Mouse (Mus musculus): ENCODE measurements around the gene Rnf224. TPM values are rescaled to one million over a fixed set of nuclear protein-coding genes. Genes with fewer than 3 reads are reported as not detected.

Gene Rnf224
- polyA plus RNA-seq, 1 experiment from 2014 or later = not detected

DNA sequence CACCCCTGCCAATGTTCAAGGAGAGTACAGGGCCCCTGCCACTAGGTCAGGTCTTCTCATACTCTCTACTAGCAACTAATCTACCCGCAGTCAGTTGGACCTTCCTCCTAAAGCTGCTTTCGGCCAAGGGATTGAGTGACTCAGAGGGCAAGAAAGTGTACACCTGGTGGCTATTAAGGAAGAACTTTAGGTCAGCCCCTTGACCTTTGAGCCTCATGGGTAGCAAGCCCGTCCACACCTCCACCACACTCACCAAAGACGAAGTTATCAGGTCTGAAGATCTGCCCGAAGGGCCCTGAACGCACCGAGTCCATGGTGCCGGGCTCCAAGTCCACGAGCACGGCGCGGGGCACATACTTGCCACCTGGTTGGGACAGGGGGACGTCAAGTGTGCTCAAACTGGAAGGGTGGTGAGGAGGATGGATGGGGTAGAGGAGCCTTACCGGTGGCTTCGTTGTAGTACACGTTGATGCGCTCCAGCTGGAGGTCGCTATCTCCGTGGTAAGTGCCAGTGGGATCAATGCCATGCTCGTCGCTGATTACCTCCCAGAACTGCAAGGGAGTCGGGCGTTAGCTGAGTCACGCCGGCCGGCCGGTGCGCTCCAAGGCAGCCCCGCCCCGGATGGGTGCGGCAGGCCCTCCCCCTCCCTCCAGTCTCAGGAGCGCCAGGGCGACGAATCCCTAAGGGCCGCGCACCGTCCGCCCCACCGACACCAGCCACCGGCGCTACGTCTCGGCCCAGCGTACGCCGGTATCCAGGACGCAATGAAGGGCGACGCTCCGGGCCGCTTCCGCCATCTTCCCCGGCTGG lies 12.7 kb downstream of the Rnf224 start:
- Histone ChIP-seq H3K4me3 (peak overlapping the region; percentile 98), H3K36me3 (replicated peaks) (no peaks in the 10 kb centered on the region), H3K4me1 (peaks cover 19% of the 10 kb centered on the region), H3K27me3 (replicated peaks) (no peaks in the 10 kb centered on the region), H3K4me2 (peak overlapping the region; percentile 90), H3K9ac (peak overlapping the region; percentile 89), H3K27ac (peak overlapping the region; percentile 92), H3K9me3 (no peaks in the 10 kb centered on the region)
- 2% methylated on average over 53 of the region's 53 CpGs for WGBS
- no peak; the same call in 1 of the 2 replicates for ATAC-seq (replicated peaks)

DNA sequence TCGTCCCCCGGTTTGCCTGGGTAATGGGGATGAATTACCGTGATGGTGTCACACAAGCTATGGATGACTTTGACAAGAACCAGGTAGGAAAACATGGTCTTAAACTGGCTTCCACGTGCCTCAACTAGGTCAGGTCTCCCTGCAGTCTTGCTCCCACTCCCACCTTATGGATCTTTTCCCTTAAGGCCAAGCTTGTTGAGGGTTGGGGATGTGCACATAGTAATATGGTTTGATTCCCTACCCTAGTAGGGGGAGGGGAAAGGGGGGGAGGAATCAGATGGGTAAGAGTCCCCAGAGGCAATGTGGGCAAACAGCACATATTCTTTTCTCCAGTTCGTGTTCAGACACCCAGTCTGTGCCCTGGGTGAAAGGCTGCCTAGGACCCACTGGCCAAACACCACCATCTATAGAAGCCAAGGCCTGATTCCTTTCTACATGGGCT lies 15.2 kb downstream of the Rnf224 start:
- peaks cover 16% of the 10 kb centered on the region for H3K4me1 ChIP-seq
- no peaks in the 10 kb centered on the region for H3K27me3 ChIP-seq (replicated peaks)
- WGBS = 80% methylated on average over 5 of the region's 5 CpGs
- H3K9ac ChIP-seq = no peak overlapping the region
- ATAC-seq (replicated peaks) = no peak
- H3K27ac ChIP-seq = no peak overlapping the region
- H3K36me3 ChIP-seq (replicated peaks) = no peaks in the 10 kb centered on the region
- H3K9me3 ChIP-seq = no peaks in the 10 kb centered on the region
- H3K4me3 ChIP-seq = no peak overlapping the region
- H3K4me2 ChIP-seq = no peak overlapping the region

DNA sequence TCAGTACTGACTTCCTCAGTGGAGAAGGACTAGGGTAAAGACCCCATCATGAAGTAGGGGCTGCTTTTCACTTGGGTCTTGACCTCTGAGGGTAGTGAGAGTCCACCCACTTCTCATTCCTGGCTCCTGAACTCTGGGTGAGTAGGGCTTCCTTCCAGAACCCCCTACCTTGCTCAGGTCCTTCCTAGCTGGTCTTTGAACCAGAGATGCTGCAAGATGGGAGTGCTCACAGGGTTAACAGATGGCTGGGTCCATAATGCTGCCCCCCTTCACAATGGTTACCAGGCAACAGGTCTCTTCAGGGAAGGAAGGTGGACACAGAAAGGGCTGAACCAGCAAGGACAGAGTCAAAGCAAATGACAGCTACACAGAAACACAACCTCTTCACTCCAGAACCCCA lies 18.1 kb downstream of the Rnf224 start, which contains the start of gene Fam166a:
Gene Fam166a (plus strand): TSS at position 301 of the 400 bp plus-strand sequence.
- H3K27ac ChIP-seq = no peak within 1 kb of the TSS
- H3K4me2 ChIP-seq = no peak within 1 kb of the TSS
- H3K4me3 ChIP-seq = no peak within 1 kb of the TSS
- no peak for ATAC-seq (replicated peaks)
- H3K27me3 ChIP-seq (replicated peaks) = no peaks in the 10 kb centered on the region
- H3K9ac ChIP-seq = no peak within 1 kb of the TSS
- H3K36me3 ChIP-seq (replicated peaks) = no peaks in the 10 kb centered on the region
- peaks cover 4% of the 10 kb centered on the region for H3K4me1 ChIP-seq
- no peaks in the 10 kb centered on the region for H3K9me3 ChIP-seq

DNA sequence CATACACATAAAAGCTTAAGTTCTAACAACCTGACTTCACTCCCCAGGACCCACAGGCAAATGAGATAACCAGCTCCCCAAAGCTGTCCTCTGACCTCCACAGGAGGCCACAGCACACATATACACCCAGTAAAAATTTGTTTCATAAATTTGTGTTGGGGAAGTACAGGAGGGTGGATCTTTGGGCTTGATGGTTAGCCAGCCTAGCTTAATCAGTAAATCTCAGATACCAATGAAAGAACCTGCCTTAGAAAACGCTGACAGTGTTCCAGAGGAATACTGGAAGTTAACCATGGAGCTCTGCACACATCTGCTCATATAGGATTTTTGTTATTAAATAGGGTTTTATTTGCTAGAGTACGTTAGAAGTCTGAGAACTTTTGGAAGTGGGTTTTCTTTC lies 18.9 kb downstream of the Rnf224 start:
- H3K4me2 ChIP-seq = no peak overlapping the region
- H3K27me3 ChIP-seq (replicated peaks) = no peaks in the 10 kb centered on the region
- H3K36me3 ChIP-seq (replicated peaks) = no peaks in the 10 kb centered on the region
- H3K9ac ChIP-seq = no peak overlapping the region
- no peak overlapping the region for H3K27ac ChIP-seq
- no peak for ATAC-seq (replicated peaks)
- H3K9me3 ChIP-seq = no peaks in the 10 kb centered on the region
- 66% methylated on average over 2 of the region's 2 CpGs for WGBS
- H3K4me1 ChIP-seq = no peaks in the 10 kb centered on the region
- H3K4me3 ChIP-seq = no peak overlapping the region

DNA sequence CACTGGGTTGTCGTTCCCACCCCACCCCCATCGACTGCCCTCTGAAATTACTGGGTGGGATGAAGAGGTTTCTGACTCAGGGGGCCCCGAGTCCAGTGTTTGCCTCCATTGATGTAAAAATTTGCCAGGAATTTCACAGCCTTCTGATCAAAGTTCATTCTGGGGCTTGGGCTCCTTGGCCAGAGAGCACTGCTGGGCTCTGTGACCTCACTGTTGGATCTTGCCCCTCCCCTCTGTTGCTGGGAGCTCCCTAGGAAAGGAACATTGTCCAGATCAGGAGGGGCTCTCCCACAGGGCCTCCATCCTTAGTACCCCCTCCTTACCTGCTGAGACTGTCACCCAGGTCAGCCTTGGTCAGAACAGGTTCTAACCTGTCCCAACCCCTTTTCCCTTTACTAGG lies 22.1 kb downstream of the Rnf224 start, which contains the start of gene Stpg3:
Gene Stpg3 (minus strand): TSS at position 194 of the 400 bp plus-strand sequence.
- WGBS = 57% methylated on average over 3 of the region's 3 CpGs
- no peak within 1 kb of the TSS for H3K4me3 ChIP-seq

DNA sequence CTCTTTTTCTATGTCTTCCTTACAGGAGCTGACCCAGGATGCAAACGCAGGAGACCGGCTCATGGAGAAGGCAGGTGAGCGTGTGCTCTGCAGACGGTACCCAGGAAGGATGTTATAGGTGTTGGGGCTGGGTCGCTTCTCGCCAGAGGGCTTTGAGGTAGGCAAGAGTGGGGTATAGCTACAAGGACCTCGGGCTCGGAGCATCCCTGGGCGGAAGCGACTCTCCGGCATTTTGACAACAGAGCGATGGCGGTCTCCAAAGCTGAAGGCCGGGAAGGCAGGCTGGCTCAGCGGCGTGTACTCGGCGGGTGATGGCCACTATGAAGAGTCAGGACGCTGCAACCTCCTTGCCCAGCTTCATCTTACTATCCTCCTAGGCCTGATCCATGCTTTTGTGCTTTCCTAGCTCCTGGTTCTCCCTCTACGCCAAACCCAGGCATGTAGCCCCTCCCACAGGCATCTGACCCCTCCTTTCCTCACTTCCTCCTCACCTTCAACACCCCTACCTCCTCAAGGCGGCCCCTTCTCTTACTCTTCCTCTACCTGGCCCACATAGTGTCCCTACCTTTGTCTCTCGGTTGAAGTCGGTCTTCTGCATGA lies 23.2 kb downstream of the Rnf224 start:
- 72% methylated on average over 23 of the region's 23 CpGs for WGBS
- H3K9ac ChIP-seq = no peak overlapping the region

More for the DNA sequence above, 22.1 kb downstream of the Rnf224 start, which contains the start of gene Stpg3:
- Histone ChIP-seq H3K9ac (no peak within 1 kb of the TSS), H3K36me3 (replicated peaks) (no peaks in the 10 kb centered on the region), H3K27ac (no peak within 1 kb of the TSS), H3K4me2 (no peak within 1 kb of the TSS), H3K9me3 (no peaks in the 10 kb centered on the region), H3K4me1 (peaks cover 15% of the 10 kb centered on the region), H3K27me3 (replicated peaks) (no peaks in the 10 kb centered on the region)
- ATAC-seq (replicated peaks) = no peak

DNA sequence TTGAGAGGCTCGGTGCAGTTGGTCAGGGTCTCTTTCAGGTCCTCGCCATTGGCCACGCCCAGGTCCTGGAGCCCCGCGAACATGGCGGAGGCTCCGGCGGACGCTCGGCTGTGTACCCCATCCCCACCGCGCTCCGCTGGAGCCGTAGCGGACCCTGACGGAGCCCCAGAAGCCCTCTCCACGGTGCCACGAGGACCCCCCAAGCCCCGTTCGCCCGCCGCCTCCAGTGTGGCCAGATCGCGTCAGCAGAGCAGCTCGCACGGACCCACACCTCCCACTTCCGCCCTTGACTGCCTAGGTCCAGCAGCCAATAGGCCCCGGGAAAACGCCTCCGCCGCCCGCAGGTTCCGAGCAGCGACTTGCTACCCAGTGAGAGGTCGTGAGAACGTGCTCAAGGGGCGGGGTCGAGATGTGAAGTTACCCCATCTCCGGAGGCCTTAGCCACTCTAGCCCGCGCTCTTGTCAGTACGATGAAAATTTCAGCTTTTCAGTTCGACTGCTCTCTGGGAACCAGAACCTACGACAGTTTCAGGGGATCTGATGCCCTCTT lies 25.4 kb downstream of the Rnf224 start, which contains the start of gene Nelfb:
Gene Nelfb (minus strand): TSS at position 369 of the 550 bp plus-strand sequence.
- no peaks in the 10 kb centered on the region for H3K27me3 ChIP-seq (replicated peaks)
- peak within 1 kb of the TSS; percentile 80 for H3K4me3 ChIP-seq
- peaks cover 36% of the 10 kb centered on the region for H3K4me1 ChIP-seq
- peak; percentile 95 for ATAC-seq (replicated peaks)
- no peaks in the 10 kb centered on the region; the same call in 1 of the 2 replicates for H3K36me3 ChIP-seq (replicated peaks)
- no peaks in the 10 kb centered on the region for H3K9me3 ChIP-seq
- H3K4me2 ChIP-seq = peak within 1 kb of the TSS; percentile 83
- peak within 1 kb of the TSS; percentile 80 for H3K9ac ChIP-seq
- peak within 1 kb of the TSS; percentile 92 for H3K27ac ChIP-seq
- under 1% methylated on average over 44 of the region's 44 CpGs for WGBS

More for the DNA sequence above, 23.2 kb downstream of the Rnf224 start:
- H3K27me3 ChIP-seq (replicated peaks) = no peaks in the 10 kb centered on the region
- H3K4me1 ChIP-seq = peaks cover 25% of the 10 kb centered on the region
- no peaks in the 10 kb centered on the region for H3K36me3 ChIP-seq (replicated peaks)
- H3K4me3 ChIP-seq = no peak overlapping the region
- H3K27ac ChIP-seq = no peak overlapping the region
- ATAC-seq (replicated peaks) = no peak
- no peaks in the 10 kb centered on the region for H3K9me3 ChIP-seq
- H3K4me2 ChIP-seq = no peak overlapping the region

DNA sequence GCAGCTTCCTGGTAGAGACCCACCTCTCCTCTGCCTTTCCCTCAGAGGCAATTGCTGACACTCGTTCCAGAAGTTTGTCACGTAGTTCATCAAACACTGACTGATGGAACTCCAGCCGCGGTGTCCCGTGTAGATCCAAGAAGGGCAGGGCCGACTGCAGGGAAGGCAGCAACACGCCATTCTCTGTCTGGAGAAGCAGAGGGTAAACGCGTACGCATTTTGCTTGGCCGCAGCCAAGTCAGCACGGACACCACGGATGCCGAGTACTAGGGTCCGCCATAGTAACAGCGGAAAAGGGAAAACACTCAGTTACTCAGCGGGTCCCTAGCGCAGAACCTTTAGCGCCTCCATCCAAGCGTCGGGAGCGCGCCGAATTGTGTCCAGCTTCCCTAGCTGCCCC lies 25.9 kb downstream of the Rnf224 start:
- Histone ChIP-seq H3K4me1 (peaks cover 36% of the 10 kb centered on the region), H3K4me2 (peak overlapping the region; percentile 83), H3K9ac (peak overlapping the region; percentile 80), H3K9me3 (no peaks in the 10 kb centered on the region), H3K4me3 (peak overlapping the region; percentile 80), H3K27ac (peak overlapping the region; percentile 92), H3K36me3 (replicated peaks) (no peaks in the 10 kb centered on the region; the same call in 1 of the 2 replicates), H3K27me3 (replicated peaks) (no peaks in the 10 kb centered on the region)
- ATAC-seq (replicated peaks) = peak; percentile 59
- WGBS = under 1% methylated on average over 24 of the region's 24 CpGs

DNA sequence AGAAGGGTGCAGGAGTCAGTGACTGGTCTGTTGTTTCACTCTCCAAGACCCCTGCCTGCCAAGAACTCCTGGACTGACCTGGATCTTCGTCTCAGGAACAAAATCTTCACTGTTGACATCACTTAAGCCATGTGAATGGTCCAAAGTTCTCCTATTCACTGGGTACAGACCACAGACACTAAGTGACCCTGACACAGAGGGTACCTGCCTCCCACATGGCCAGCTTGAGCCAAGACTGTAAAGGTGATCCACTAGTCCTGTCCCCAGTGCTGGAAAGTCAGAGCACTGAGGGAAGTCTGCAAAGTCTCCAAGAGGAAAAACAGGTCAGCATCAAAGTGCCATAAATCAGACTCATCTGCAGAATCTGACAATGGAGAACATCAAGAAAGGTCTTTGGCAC lies 29.0 kb downstream of the Rnf224 start:
- H3K9me3 ChIP-seq = no peaks in the 10 kb centered on the region
- no peak overlapping the region for H3K27ac ChIP-seq
- H3K4me2 ChIP-seq = no peak overlapping the region
- no peak for ATAC-seq (replicated peaks)
- WGBS = 78% methylated on average over 1 of the region's 1 CpGs
- H3K27me3 ChIP-seq (replicated peaks) = no peaks in the 10 kb centered on the region
- peaks cover 36% of the 10 kb centered on the region for H3K4me1 ChIP-seq
- no peak overlapping the region for H3K9ac ChIP-seq
- no peak overlapping the region for H3K4me3 ChIP-seq
- peaks cover 20% of the 10 kb centered on the region; the same call in 1 of the 2 replicates for H3K36me3 ChIP-seq (replicated peaks)

DNA sequence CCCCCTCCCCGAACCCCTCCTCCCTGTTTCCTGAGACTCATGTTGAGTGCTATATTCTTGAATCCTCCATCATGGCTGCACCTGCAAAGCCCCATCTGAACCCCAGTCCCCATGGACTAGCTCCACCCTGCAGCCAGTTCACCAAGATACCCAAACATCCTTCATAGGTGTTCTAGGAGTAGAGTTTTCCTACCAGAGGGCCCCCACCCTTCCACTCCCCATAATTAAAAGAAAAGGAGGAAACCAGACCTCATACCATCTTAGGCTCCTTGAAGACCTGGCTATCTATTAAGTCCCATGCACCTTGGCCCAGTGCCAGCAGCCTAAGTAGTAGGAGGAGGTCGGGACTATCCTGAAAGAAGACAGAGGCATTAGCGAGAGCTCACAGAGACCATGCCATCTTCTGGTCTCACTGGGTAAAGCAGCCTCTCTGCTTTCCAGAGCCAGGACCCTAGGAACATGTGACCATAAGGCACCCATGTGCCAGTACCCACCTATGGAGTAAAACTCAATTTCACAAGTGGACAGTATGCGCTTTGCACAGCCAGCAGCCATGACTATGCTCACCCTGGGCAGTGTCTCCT lies 32.9 kb downstream of the Rnf224 start:
- WGBS = 68% methylated on average over 4 of the region's 4 CpGs
- Histone ChIP-seq H3K4me3 (no peak overlapping the region), H3K27me3 (replicated peaks) (no peaks in the 10 kb centered on the region), H3K9me3 (no peaks in the 10 kb centered on the region), H3K4me1 (peaks cover 14% of the 10 kb centered on the region), H3K4me2 (no peak overlapping the region), H3K36me3 (replicated peaks) (peaks cover 48% of the 10 kb centered on the region), H3K9ac (no peak overlapping the region), H3K27ac (no peak overlapping the region)
- ATAC-seq (replicated peaks) = no peak

DNA sequence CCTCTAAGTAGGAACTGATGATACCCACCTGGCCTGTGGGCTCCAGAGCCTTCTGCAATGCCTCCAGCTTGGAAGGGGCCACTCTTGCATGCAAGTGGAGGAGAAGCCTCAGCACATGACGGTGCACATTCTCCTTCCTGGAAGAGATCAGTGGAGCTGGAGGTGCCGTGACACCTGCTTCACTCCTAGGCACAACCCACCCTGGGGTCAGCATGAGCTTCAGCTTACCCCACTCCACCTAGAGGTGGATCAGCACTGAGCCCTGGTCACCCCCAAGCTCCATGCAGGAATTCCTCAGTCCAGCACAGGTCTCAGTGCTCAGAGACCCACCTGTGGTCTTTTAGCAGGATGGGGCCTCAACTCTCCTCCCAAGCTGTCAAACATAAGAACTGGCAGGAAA lies 36.0 kb downstream of the Rnf224 start:
- no peak for ATAC-seq (replicated peaks)
- Histone ChIP-seq H3K4me1 (no peaks in the 10 kb centered on the region), H3K4me3 (no peak overlapping the region), H3K27me3 (replicated peaks) (peaks cover 16% of the 10 kb centered on the region), H3K4me2 (no peak overlapping the region), H3K9ac (no peak overlapping the region), H3K36me3 (replicated peaks) (peaks cover 48% of the 10 kb centered on the region), H3K27ac (no peak overlapping the region), H3K9me3 (no peaks in the 10 kb centered on the region)
- 98% methylated on average over 2 of the region's 2 CpGs for WGBS

DNA sequence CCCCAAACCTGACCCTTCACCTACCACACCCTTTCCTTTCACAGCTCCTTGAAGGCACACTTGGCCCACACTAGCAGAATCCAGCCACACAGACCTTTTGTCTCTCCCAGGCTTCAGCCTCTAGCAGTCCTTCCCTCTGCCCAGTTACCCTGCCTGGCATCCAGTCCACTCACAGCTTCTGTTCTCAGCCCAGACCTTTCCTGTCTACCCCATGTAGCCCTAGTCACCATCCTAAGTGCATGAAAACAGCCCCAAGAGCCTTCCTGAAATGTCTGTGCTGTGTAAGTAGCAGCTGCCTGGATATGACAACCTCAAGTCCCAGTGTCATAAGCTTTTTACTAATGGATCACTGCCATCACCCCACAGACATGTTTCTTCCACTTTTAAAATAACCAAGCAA lies 38.6 kb downstream of the Rnf224 start:
- Histone ChIP-seq H3K9ac (no peak overlapping the region), H3K9me3 (no peaks in the 10 kb centered on the region), H3K27me3 (replicated peaks) (peaks cover 29% of the 10 kb centered on the region), H3K4me1 (0 out of 2 replicates have a peak, but pooled peaks cover 5% of the 10 kb centered on the region), H3K36me3 (replicated peaks) (peaks cover 31% of the 10 kb centered on the region), H3K4me3 (no peak overlapping the region), H3K4me2 (no peak overlapping the region), H3K27ac (no peak overlapping the region)
- no peak for ATAC-seq (replicated peaks)

Data from midbrain, embryonic 15.5 days (tissue).